23 mouse cellular contexts compared by ENCODE assay signal in the genomic region with DNA sequence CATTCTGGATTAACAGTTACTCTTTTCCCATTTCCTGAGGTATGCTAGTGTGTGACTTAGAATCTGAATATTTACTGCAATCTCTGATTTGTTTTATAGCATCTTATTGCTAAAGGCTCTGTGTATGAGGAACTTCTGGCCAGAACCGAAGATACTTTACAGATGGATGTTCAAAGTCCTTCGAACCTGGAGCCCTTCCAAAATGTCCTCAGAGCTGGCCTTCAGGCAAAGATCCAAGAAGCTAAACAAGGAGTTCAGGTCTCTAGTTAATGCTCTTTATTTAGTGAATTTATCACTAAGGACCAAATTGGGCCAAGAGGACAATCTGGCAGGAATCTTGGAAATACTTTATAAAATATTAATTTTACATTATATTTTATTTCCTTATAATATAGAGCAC.
DNase-seq lines count a peak whose midpoint lies in the region; ATAC-seq and TF ChIP-seq lines count a peak whose summit lies in the region.
"Had no signal": no experiment of that assay in that cellular context is flagged by ENCODE, and none has a peak within 500 bp of the region (broad histone marks: within the 10 kb centered on the region; RNA-seq: fewer than 3 reads in every experiment).

No protein-coding gene starts in this region.

- H3K9me3 ChIP-seq in kidney, embryonic 16.5 days (ENCODE audit: low read length) = no peaks in the 10 kb centered on the region
- no peaks in the 10 kb centered on the region for H3K9me3 ChIP-seq in lung, embryonic 14.5 days (ENCODE audit: low read depth, low read length)
- H3K9me3 ChIP-seq: embryonic facial prominence, embryonic 12.5 days; forebrain, embryonic 10.5 days; forebrain, embryonic 15.5 days; G1E; heart, embryonic 15.5 days; limb, embryonic 13.5 days; lung, embryonic 15.5 days; midbrain, embryonic 10.5 days; midbrain, embryonic 15.5 days; neural tube, embryonic 15.5 days; stomach, embryonic 15.5 days had no signal

- 53% methylated on average over 2 of the region's 2 CpGs for WGBS in kidney, embryonic 16.5 days
- 60% methylated on average over 2 of the region's 2 CpGs for WGBS in lung, embryonic 14.5 days
- WGBS in lung, adult 2 months = 61% methylated on average over 2 of the region's 2 CpGs

- H3K4me3 ChIP-seq in kidney, embryonic 16.5 days (ENCODE audit: low read length) = no peak overlapping the region
- H3K4me3 ChIP-seq in lung, embryonic 14.5 days (ENCODE audit: low read depth, low read length) = no peak overlapping the region
- no peak overlapping the region for H3K4me3 ChIP-seq in lung, adult 2 months (replicated peaks; ENCODE audit: extremely low read depth, low read depth, low read length)
- H3K4me3 ChIP-seq: embryonic facial prominence, embryonic 12.5 days; forebrain, embryonic 10.5 days; forebrain, embryonic 15.5 days; gastrocnemius, adult 2 months; heart, embryonic 15.5 days; left cerebral cortex, adult 2 months; limb, embryonic 13.5 days; lung, embryonic 15.5 days; midbrain, embryonic 10.5 days; midbrain, embryonic 15.5 days; neural tube, embryonic 15.5 days; stomach, embryonic 15.5 days had no signal

- H3K36me3 ChIP-seq in kidney, embryonic 16.5 days (ENCODE audit: insufficient read depth, low read length) = peaks cover 20% of the 10 kb centered on the region
- H3K36me3 ChIP-seq in lung, embryonic 14.5 days (ENCODE audit: insufficient read depth) = peaks cover 42% of the 10 kb centered on the region
- H3K36me3 ChIP-seq: G1E; midbrain, embryonic 15.5 days had no signal

- no peak overlapping the region for H3K9ac ChIP-seq in kidney, embryonic 16.5 days (replicated peaks; ENCODE audit: low read length)
- H3K9ac ChIP-seq in lung, embryonic 14.5 days = no peak overlapping the region
- H3K9ac ChIP-seq: embryonic facial prominence, embryonic 12.5 days; forebrain, embryonic 15.5 days; heart, embryonic 15.5 days; limb, embryonic 13.5 days; liver, embryonic 14.5 days; lung, embryonic 15.5 days; midbrain, embryonic 15.5 days; neural tube, embryonic 15.5 days; stomach, embryonic 15.5 days had no signal

- no peak for ATAC-seq in kidney, embryonic 16.5 days (ENCODE audit: low FRiP score, low TSS enrichment)
- no peak for ATAC-seq in lung, embryonic 14.5 days (ENCODE audit: insufficient read depth)
- ATAC-seq in frontal cortex, adult (ENCODE audit: low TSS enrichment) = no peak
- ATAC-seq: hindbrain, embryonic 16.5 days; midbrain, embryonic 15.5 days had no signal

- peak; percentile 29 for DNase-seq in adrenal gland, adult 2 months
- DNase-seq in adrenal gland, postnatal 4 days (ENCODE audit: low spot score in 2 of 2) = no peak
- DNase-seq in kidney, adult 18-20 months = peak; percentile 53
- DNase-seq in lung, embryonic 14.5 days = peak; percentile 52
- DNase-seq in lung, adult 2 months = no peak
- DNase-seq in cerebellum, adult 11 months = no peak
- DNase-seq: gastrocnemius, adult 2 months had no signal

- no peaks in the 10 kb centered on the region for H3K4me1 ChIP-seq in kidney, embryonic 16.5 days (ENCODE audit: insufficient read depth, low read length)
- no peaks in the 10 kb centered on the region for H3K4me1 ChIP-seq in lung, embryonic 14.5 days (ENCODE audit: insufficient read depth)
- H3K4me1 ChIP-seq in lung, adult 2 months (ENCODE audit: control insufficient read depth, insufficient read depth, low read length) = no peaks in the 10 kb centered on the region; the same call in 1 of the 2 replicates
- H3K4me1 ChIP-seq: embryonic facial prominence, embryonic 12.5 days; forebrain, embryonic 15.5 days; limb, embryonic 13.5 days; lung, embryonic 15.5 days; midbrain, embryonic 15.5 days; neural tube, embryonic 15.5 days; stomach, embryonic 15.5 days had no signal

- H3K4me2 ChIP-seq in kidney, embryonic 16.5 days (replicated peaks; ENCODE audit: low read depth, low read length) = no peak overlapping the region
- no peak overlapping the region for H3K4me2 ChIP-seq in lung, embryonic 14.5 days
- H3K4me2 ChIP-seq: embryonic facial prominence, embryonic 12.5 days; forebrain, embryonic 15.5 days; heart, embryonic 15.5 days; limb, embryonic 13.5 days; lung, embryonic 15.5 days; midbrain, embryonic 15.5 days; neural tube, embryonic 15.5 days; stomach, embryonic 15.5 days had no signal

- no peaks in the 10 kb centered on the region for H3K27me3 ChIP-seq in kidney, embryonic 16.5 days (ENCODE audit: insufficient read depth, low read length)
- H3K27me3 ChIP-seq in lung, embryonic 14.5 days (ENCODE audit: insufficient read depth, low read length) = no peaks in the 10 kb centered on the region
- H3K27me3 ChIP-seq: embryonic facial prominence, embryonic 12.5 days; forebrain, embryonic 15.5 days; heart, embryonic 15.5 days; limb, embryonic 13.5 days; lung, embryonic 15.5 days; midbrain, embryonic 15.5 days; neural tube, embryonic 15.5 days; stomach, embryonic 15.5 days had no signal

- TF ChIP-seq CTCF in lung, embryonic 14.5 days (IDR thresholded peaks at IDR 0.05; ENCODE audit: low read depth) = no peak
- TF ChIP-seq CTCF in lung, adult 2 months (IDR thresholded peaks at IDR 0.05; ENCODE audit: insufficient read depth, low read length) = no peak

- TF ChIP-seq POLR2A in lung, adult 2 months (IDR thresholded peaks at IDR 0.05; ENCODE audit: borderline replicate concordance, extremely low read depth, low read depth, low read length) = no peak

- H3K27ac ChIP-seq in kidney, embryonic 16.5 days (ENCODE audit: low read length) = no peak overlapping the region
- no peak overlapping the region for H3K27ac ChIP-seq in lung, embryonic 14.5 days (ENCODE audit: low read depth)
- H3K27ac ChIP-seq: embryonic facial prominence, embryonic 12.5 days; forebrain, embryonic 10.5 days; forebrain, embryonic 15.5 days; gastrocnemius, adult 2 months; heart, embryonic 15.5 days; left cerebral cortex, adult 2 months; limb, embryonic 13.5 days; liver, embryonic 14.5 days; lung, embryonic 15.5 days; midbrain, embryonic 10.5 days; midbrain, embryonic 15.5 days; neural tube, embryonic 15.5 days; stomach, embryonic 15.5 days had no signal

Comparison
In these comparisons a context has a peak if more than half of its experiments do, and no peak if none do; other contexts are left out.
1. DNase-seq: peak in adrenal gland, adult 2 months (single experiment), kidney, adult 18-20 months (single experiment) and lung, embryonic 14.5 days (single experiment); none in adrenal gland, postnatal 4 days (0 of 2), lung, adult 2 months (single experiment) and cerebellum, adult 11 months (single experiment).